8 mouse cellular contexts compared by ENCODE assay signal in the genomic region with DNA sequence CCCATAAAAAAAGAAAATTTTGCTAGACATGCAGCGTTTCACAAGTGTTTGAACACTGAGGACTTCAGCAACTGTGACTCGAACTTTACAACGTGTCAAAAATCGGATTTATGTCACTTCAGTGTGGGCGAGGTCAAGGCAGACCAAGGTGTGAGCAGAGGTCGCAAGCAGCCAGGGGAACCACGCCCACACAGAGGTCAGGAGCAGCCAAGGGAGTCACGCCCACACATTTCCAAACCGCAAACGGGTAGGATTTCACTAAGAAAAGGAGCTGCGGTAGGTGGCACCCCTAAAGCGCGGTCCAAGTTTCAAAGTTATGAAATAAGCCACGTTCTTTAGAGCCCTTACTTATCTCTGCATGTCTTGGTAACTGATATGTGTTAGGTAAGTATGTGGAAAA. TPM values are rescaled to one million over a fixed set of nuclear protein-coding genes. Genes with fewer than 3 reads are reported as not detected.
DNase-seq lines count a peak whose midpoint lies in the region; ATAC-seq and TF ChIP-seq lines count a peak whose summit lies in the region.

No protein-coding gene starts in this region.

- H3K9me3 ChIP-seq in forebrain, postnatal 0 days (ENCODE audit: low read length) = no peaks in the 10 kb centered on the region

- no peak overlapping the region for H3K27ac ChIP-seq in forebrain, postnatal 0 days (ENCODE audit: low read depth, low read length)

- WGBS in forebrain, postnatal 0 days = 12% methylated on average over 14 of the region's 14 CpGs

- H3K27me3 ChIP-seq in forebrain, postnatal 0 days (ENCODE audit: insufficient read depth, low read length) = no peaks in the 10 kb centered on the region

- TF ChIP-seq CTCF in forebrain, postnatal 0 days (IDR thresholded peaks at IDR 0.05; ENCODE audit: low read depth) = no peak

- DNase-seq in A20 (ENCODE audit: low read depth, low spot score) (peak; percentile 36), adipocyte (ENCODE audit: low spot score) (peak; percentile 64)
- peak; percentile 25 to 46 for DNase-seq in kidney, postnatal 4 days
- no peak for DNase-seq in forebrain, postnatal 0 days
- DNase-seq in frontal cortex, adult 2 months (ENCODE audit: extremely low spot score in 1 of 2, low spot score in 1 of 2) = no peak
- no peak for DNase-seq in spleen, adult 12 weeks (ENCODE audit: low spot score)

- ATAC-seq in granulocyte monocyte progenitor cell, adult 5-6 weeks (replicated peaks; ENCODE audit: poor library complexity, severe bottlenecking) = peak; percentile 98
- ATAC-seq in megakaryocyte progenitor cell, adult 5-6 weeks (replicated peaks; ENCODE audit: poor library complexity) = peak; percentile 98
- no peak for ATAC-seq in forebrain, postnatal 0 days

- H3K4me3 ChIP-seq in forebrain, postnatal 0 days (ENCODE audit: low read depth, low read length) = no peak overlapping the region

- H3K36me3 ChIP-seq in forebrain, postnatal 0 days (ENCODE audit: insufficient read depth) = no peaks in the 10 kb centered on the region

- no peak overlapping the region for H3K9ac ChIP-seq in forebrain, postnatal 0 days

- H3K4me1 ChIP-seq in forebrain, postnatal 0 days (ENCODE audit: insufficient read depth) = no peaks in the 10 kb centered on the region

- H3K4me2 ChIP-seq in forebrain, postnatal 0 days (ENCODE audit: low read depth) = no peak overlapping the region

RNA-seq across cellular contexts. Expression of a gene that starts 43.1 kb away (rescaled TPM):
- total RNA-seq in granulocyte monocyte progenitor cell, adult 5-6 weeks (2014; fragmentation: Nextera tagmentation) = 6.2 and 9.2 TPM in 2 replicates
- total RNA-seq in granulocyte monocyte progenitor cell, adult 5-6 weeks (2017) = 6.2 TPM in 2 replicates
- 10.5 and 11.4 TPM in 2 replicates for total RNA-seq in megakaryocyte progenitor cell, adult 5-6 weeks (2015)
- 7.2 and 9.1 TPM in 2 replicates for total RNA-seq in megakaryocyte progenitor cell, adult 5-6 weeks (2017)
- 0.24 and 1.8 TPM in 2 replicates for total RNA-seq in forebrain, postnatal 0 days (2014; rRNA removed)
- 0.42 and 0.94 TPM in 2 replicates for polyA plus RNA-seq in forebrain, postnatal 0 days (2015; fragmentation: Nextera tagmentation; extraction: Ambion mirVana)
- 1.7 and 1.8 TPM in 2 replicates for polyA plus RNA-seq in frontal cortex, adult 2 months (2012; rRNA removed)

RNA-seq across cellular contexts. Expression of a gene that starts 43.2 kb away (rescaled TPM):
- total RNA-seq in granulocyte monocyte progenitor cell, adult 5-6 weeks (2014; fragmentation: Nextera tagmentation) = not detected in 2 replicates
- total RNA-seq in granulocyte monocyte progenitor cell, adult 5-6 weeks (2017) = not detected in 2 replicates
- not detected in 2 replicates for total RNA-seq in megakaryocyte progenitor cell, adult 5-6 weeks (2015)
- not detected in 2 replicates for total RNA-seq in megakaryocyte progenitor cell, adult 5-6 weeks (2017)
- 7.8 and 8.9 TPM in 2 replicates for total RNA-seq in forebrain, postnatal 0 days (2014; rRNA removed)
- 3.7 and 4.8 TPM in 2 replicates for polyA plus RNA-seq in forebrain, postnatal 0 days (2015; fragmentation: Nextera tagmentation; extraction: Ambion mirVana)
- polyA plus RNA-seq in frontal cortex, adult 2 months (2012; rRNA removed) = 9.1 and 9.5 TPM in 2 replicates

Comparison
In these comparisons a context has a peak if more than half of its experiments do, and no peak if none do; other contexts are left out.
1. DNase-seq: peak in A20 (single experiment), adipocyte (single experiment) and kidney, postnatal 4 days (2 of 2); none in forebrain, postnatal 0 days (single experiment), frontal cortex, adult 2 months (0 of 2) and spleen, adult 12 weeks (single experiment).